Mouse (Mus musculus): ENCODE measurements around the gene Rad23a. TPM values are rescaled to one million over a fixed set of nuclear protein-coding genes. Genes with fewer than 3 reads are reported as not detected.
A peak's percentile ranks its signal among the peaks of the same experiment; 100 is the strongest.

Gene Rad23a
- total RNA-seq, 2 experiments from 2014 or later = 78.9 to 79.8 TPM

- DNase-seq (ENCODE audit: low spot score in 2 of 2) = no peak
These were observed 25.7 kb downstream of the Rad23a start for GRCm38 (mm10) chr8:84814555-84815441.

- no peak for DNase-seq (ENCODE audit: low spot score in 2 of 2)
These were observed 26.3 kb downstream of the Rad23a start for GRCm38 (mm10) chr8:84814240-84814554.

GRCm38 (mm10) chr8:84813830-84814229 is 26.6 kb downstream of the Rad23a start:
- DNase-seq (ENCODE audit: low spot score in 2 of 2) = no peak

- peak; percentile 86 to 91 for DNase-seq (ENCODE audit: low spot score in 2 of 2)
These were observed 27.4 kb downstream of the Rad23a start for GRCm38 (mm10) chr8:84813059-84813458.

- no peak for DNase-seq (ENCODE audit: low spot score in 2 of 2)
These were observed 29.2 kb downstream of the Rad23a start for GRCm38 (mm10) chr8:84811303-84811702.

GRCm38 (mm10) chr8:84810896-84811295 is 29.6 kb downstream of the Rad23a start:
- peak; percentile 96 to 99 for DNase-seq (ENCODE audit: low spot score in 2 of 2)

GRCm38 (mm10) chr8:84809941-84810280 is 30.6 kb downstream of the Rad23a start:
- no peak for DNase-seq (ENCODE audit: low spot score in 2 of 2)

GRCm38 (mm10) chr8:84809109-84809940 is 31.1 kb downstream of the Rad23a start:
- no peak for DNase-seq (ENCODE audit: low spot score in 2 of 2)

- DNase-seq (ENCODE audit: low spot score in 2 of 2) = no peak
These were observed 34.4 kb downstream of the Rad23a start for GRCm38 (mm10) chr8:84806031-84806430.

GRCm38 (mm10) chr8:84799999-84800831 is 40.2 kb downstream of the Rad23a start, which contains the start of gene Nfix:
Gene Nfix (minus strand): TSS chr8:84800344.
- DNase-seq (ENCODE audit: low spot score in 2 of 2) = peak; percentile 49 to 65

- DNase-seq (ENCODE audit: low spot score in 2 of 2) = peak in 1 of 2 experiments; percentile 69
These were observed 41.1 kb downstream of the Rad23a start for GRCm38 (mm10) chr8:84799136-84799931.

GRCm38 (mm10) chr8:84798446-84799135 is 41.9 kb downstream of the Rad23a start:
- no peak for DNase-seq (ENCODE audit: low spot score in 2 of 2)

GRCm38 (mm10) chr8:84797971-84798370 is 42.5 kb downstream of the Rad23a start:
- no peak for DNase-seq (ENCODE audit: low spot score in 2 of 2)

- DNase-seq (ENCODE audit: low spot score in 2 of 2) = no peak
These were observed 43.1 kb downstream of the Rad23a start for GRCm38 (mm10) chr8:84797256-84797797.

- DNase-seq (ENCODE audit: low spot score in 2 of 2) = no peak
These were observed 46.0 kb downstream of the Rad23a start for GRCm38 (mm10) chr8:84794486-84794885.

- peak in 1 of 2 experiments; percentile 70 for DNase-seq (ENCODE audit: low spot score in 2 of 2)
These were observed 46.5 kb downstream of the Rad23a start for GRCm38 (mm10) chr8:84793791-84794485.

GRCm38 (mm10) chr8:84793134-84793533 is 47.3 kb downstream of the Rad23a start:
- DNase-seq (ENCODE audit: low spot score in 2 of 2) = no peak

- no peak for DNase-seq (ENCODE audit: low spot score in 2 of 2)
These were observed 48.0 kb downstream of the Rad23a start for GRCm38 (mm10) chr8:84792429-84792947.

GRCm38 (mm10) chr8:84790537-84790936 is 49.9 kb downstream of the Rad23a start:
- no peak for DNase-seq (ENCODE audit: low spot score in 2 of 2)

All from left cerebral cortex, adult 18-20 months (tissue).